Mouse (Mus musculus) liver, embryonic 14.5 days (tissue): ENCODE measurements around the gene Zbed3.

Experiments
- CTCF ChIP-seq: IDR thresholded peaks from 2 replicates; pipeline ENCODE4 v1.5.1; 2016; ENCODE audit warnings: antibody characterized with exemption, low read depth, control low read depth
- EP300 ChIP-seq: IDR thresholded peaks from 2 replicates; pipeline ENCODE4 v1.6.1; 2016; ENCODE audit warnings: antibody characterized with exemption, low read depth

DNA sequence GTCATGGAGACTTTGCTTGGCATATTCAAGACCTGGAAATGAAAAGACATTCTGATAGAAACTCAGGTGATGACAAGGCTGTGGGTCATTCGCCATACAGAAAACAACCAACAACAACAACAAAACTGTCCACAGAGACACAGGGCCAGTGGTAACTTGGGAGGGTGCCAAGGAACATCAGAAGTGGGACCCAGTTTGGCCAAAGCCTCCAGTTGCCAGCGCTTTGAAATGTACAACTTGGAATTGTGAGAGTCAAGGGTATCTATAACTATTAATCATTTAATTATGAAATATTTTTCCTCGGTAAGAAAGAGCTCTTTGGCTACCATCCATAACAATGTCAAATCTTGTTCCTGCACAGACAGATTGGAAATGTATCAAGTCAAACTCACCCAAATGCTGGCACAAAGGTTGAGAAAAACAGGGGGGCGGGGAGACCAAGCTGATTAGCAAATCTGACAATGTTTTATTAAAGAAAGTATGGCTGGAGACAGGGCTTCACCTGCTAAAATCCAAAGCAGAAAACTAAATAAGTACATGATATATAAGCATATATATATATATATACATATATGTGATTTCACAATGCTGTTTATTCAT lies 44.9 kb upstream of the Zbed3 start:
- TF ChIP-seq CTCF (no peak), EP300 (no peak)
